Mouse (Mus musculus) brain, embryonic 14.5 days (tissue): ENCODE measurements around the gene Stfa2. TPM values are rescaled to one million over a fixed set of nuclear protein-coding genes. Genes with fewer than 3 reads are reported as not detected.
"Not testable (repeated sequence)": the region's sequence is repeated elsewhere in the genome, so short reads cannot be mapped to it uniquely, and the experiment has no call there.

Experiments used
- DNase-seq: peaks from one replicate; pipeline ENCODE4 v3.0.0-alpha.2; 2011; ENCODE audit warnings: low read depth
- CTCF ChIP-seq: fragments of 200-500 bp; IDR thresholded peaks from 2 replicates; pipeline ENCODE4 v1.5.1; 2012; ENCODE audit warnings: inconsistent platforms, mild to moderate bottlenecking, moderate library complexity, borderline replicate concordance; ENCODE audit not compliant: insufficient read depth, insufficient read length; ENCODE audit errors: extremely low read depth
- POLR2A ChIP-seq: fragments of 200-500 bp; IDR thresholded peaks from 2 replicates; pipeline ENCODE4 v1.6.1; 2012; ENCODE audit warnings: mild to moderate bottlenecking, inconsistent platforms, borderline replicate concordance; ENCODE audit not compliant: poor library complexity, insufficient read depth, insufficient read length, severe bottlenecking; ENCODE audit errors: extremely low read depth
- polyA plus RNA-seq: library from polyadenylated mRNA; depleted of rRNA; stranded (reverse); fragments of >200 nt; gene quantifications from 2 replicates; pipeline ENCODE4 v1.2.3, GENCODE M21; 2012; rRNA removed

Gene Stfa2
- 0.33 TPM in 1 of 2 replicates, not detected in the other for polyA plus RNA-seq

- TF ChIP-seq POLR2A (no peak), CTCF (no peak)
- DNase-seq = no peak
These were observed at the start of gene Stfa2 for GRCm38 (mm10) chr16:36408357-36408756. Gene Stfa2, minus strand, starts transcription at chr16:36408457.

GRCm38 (mm10) chr16:36455342-36455802 is 47.1 kb upstream of the Stfa2 start, which contains the start of gene Stfa3:
Gene Stfa3, minus strand, starts transcription at chr16:36455392.
- DNase-seq = no peak
- TF ChIP-seq CTCF = no peak
- TF ChIP-seq POLR2A = no peak

GRCm38 (mm10) chr16:36420979-36421378 is 12.7 kb upstream of the Stfa2 start:
- not testable (repeated sequence) for DNase-seq

- no peak for TF ChIP-seq POLR2A
- TF ChIP-seq CTCF = no peak
These were observed 19.2 kb downstream of the Stfa2 start for GRCm38 (mm10) chr16:36389060-36389459.

GRCm38 (mm10) chr16:36367648-36368047 is 40.6 kb downstream of the Stfa2 start, which contains the start of gene BC100530:
Gene BC100530, minus strand, starts transcription at chr16:36367748.
- not testable (repeated sequence) for DNase-seq

More at GRCm38 (mm10) chr16:36389060-36389459, 19.2 kb downstream of the Stfa2 start:
- DNase-seq = no peak

Other genes starting within 250 kb of the Stfa2 start
- gene Gm5483, start 224.2 kb downstream of the Stfa2 start, polyA plus RNA-seq = 0.72 and 1.1 TPM in 2 replicates
- gene Gm5416, start 198.1 kb downstream of the Stfa2 start, polyA plus RNA-seq = not detected in 2 replicates
- gene 2010005H15Rik, start 187.0 kb downstream of the Stfa2 start, polyA plus RNA-seq = not detected in 2 replicates
- gene Stfa1, start 131.5 kb downstream of the Stfa2 start, polyA plus RNA-seq = 0.79 and 1.7 TPM in 2 replicates
- gene BC117090, start 74.1 kb downstream of the Stfa2 start, polyA plus RNA-seq = not detected in 2 replicates
- gene BC100530, start 40.7 kb downstream of the Stfa2 start, polyA plus RNA-seq = 0.94 and 1.6 TPM in 2 replicates
- 0.82 and 1.8 TPM in 2 replicates for gene Stfa3, start 46.9 kb upstream of the Stfa2 start, polyA plus RNA-seq
- 0.04 TPM in 1 of 2 replicates, not detected in the other for gene Casr, start 153.7 kb upstream of the Stfa2 start, polyA plus RNA-seq